Comparison of ENCODE assay signal across 45 mouse cellular contexts in genomic region chr1:120650068-120650467, GRCm38 (mm10). TPM values are rescaled to one million over a fixed set of nuclear protein-coding genes. Genes with fewer than 3 reads are reported as not detected.
"Had no signal": no experiment of that assay in that cellular context is flagged by ENCODE, and none has a peak within 500 bp of the region (broad histone marks: within the 10 kb centered on the region; RNA-seq: fewer than 3 reads in every experiment).

No protein-coding gene starts in this region.

- H3K27me3 ChIP-seq: heart, embryonic 12.5 days; heart, embryonic 15.5 days; hindbrain, embryonic 12.5 days; hindbrain, embryonic 13.5 days; hindbrain, embryonic 15.5 days; intestine, embryonic 15.5 days; kidney, embryonic 15.5 days had no signal

- H3K4me2 ChIP-seq: heart, embryonic 11.5 days; heart, embryonic 12.5 days; heart, embryonic 13.5 days; heart, embryonic 15.5 days; hindbrain, embryonic 12.5 days; hindbrain, embryonic 13.5 days; hindbrain, embryonic 14.5 days; hindbrain, embryonic 15.5 days; intestine, embryonic 15.5 days; kidney, embryonic 15.5 days had no signal

- H3K27ac ChIP-seq: heart, embryonic 10.5 days; heart, embryonic 13.5 days; heart, embryonic 15.5 days; hindbrain, embryonic 10.5 days; hindbrain, embryonic 12.5 days; hindbrain, embryonic 13.5 days; hindbrain, embryonic 14.5 days; hindbrain, embryonic 15.5 days; hindbrain, postnatal 0 days; intestine, embryonic 15.5 days; kidney, embryonic 15.5 days; kidney, postnatal 0 days; layer of hippocampus, adult 2 months had no signal

- H3K4me3 ChIP-seq: heart, embryonic 10.5 days; heart, embryonic 12.5 days; heart, embryonic 13.5 days; heart, embryonic 15.5 days; hindbrain, embryonic 10.5 days; hindbrain, embryonic 12.5 days; hindbrain, embryonic 13.5 days; hindbrain, embryonic 15.5 days; intestine, embryonic 15.5 days; kidney, embryonic 15.5 days; layer of hippocampus, adult 2 months had no signal

- H3K4me1 ChIP-seq: heart, embryonic 10.5 days; heart, embryonic 12.5 days; heart, embryonic 13.5 days; heart, embryonic 15.5 days; hindbrain, embryonic 13.5 days; intestine, embryonic 15.5 days; kidney, embryonic 15.5 days had no signal

- H3K36me3 ChIP-seq: heart, embryonic 10.5 days; heart, embryonic 12.5 days; heart, embryonic 13.5 days; heart, embryonic 15.5 days; hindbrain, embryonic 10.5 days; hindbrain, embryonic 12.5 days; hindbrain, embryonic 13.5 days; hindbrain, embryonic 15.5 days; intestine, embryonic 15.5 days; kidney, embryonic 15.5 days had no signal

- H3K9me3 ChIP-seq: heart, embryonic 10.5 days; heart, embryonic 12.5 days; heart, embryonic 13.5 days; heart, embryonic 15.5 days; hindbrain, embryonic 10.5 days; hindbrain, embryonic 12.5 days; hindbrain, embryonic 13.5 days; hindbrain, embryonic 15.5 days; intestine, embryonic 15.5 days; kidney, embryonic 15.5 days had no signal

- DNase-seq: heart, postnatal 10 days; heart, postnatal 14 days; heart, postnatal 36 days; heart, postnatal 4 days; kidney, adult 11 months; kidney, adult 18-20 months; kidney, adult 2 months; kidney, adult 8-10 months; kidney, adult 9 months; kidney, postnatal 10 days; kidney, postnatal 14 days; kidney, postnatal 25 days; kidney, postnatal 36 days; kidney, postnatal 4 days; layer of hippocampus, adult 9-11 months; layer of hippocampus, postnatal 36 days had no signal

- H3K9ac ChIP-seq: heart, embryonic 12.5 days; heart, embryonic 13.5 days; heart, embryonic 15.5 days; hindbrain, embryonic 12.5 days; hindbrain, embryonic 13.5 days; hindbrain, embryonic 14.5 days; hindbrain, embryonic 15.5 days; intestine, embryonic 15.5 days; kidney, embryonic 15.5 days had no signal

- ATAC-seq: hindbrain, embryonic 16.5 days; hindbrain, postnatal 0 days; inflammation-experienced regulatory T-cells, adult 6 months; intestine, embryonic 15.5 days; intestine, embryonic 16.5 days; intestine, postnatal 0 days had no signal

RNA-seq across cellular contexts. Expression of gene En1, which starts 47.9 kb away (rescaled TPM):
- total RNA-seq: heart, adult 8-10 months; heart, postnatal 10 days; heart, postnatal 14 days; heart, postnatal 25 days; heart, postnatal 36 days; heart, postnatal 4 days; hematopoietic stem cell, adult 5-6 weeks; layer of hippocampus, adult 18-20 months; layer of hippocampus, adult 2 months; layer of hippocampus, adult 8-10 months; layer of hippocampus, postnatal 36 days had no signal
- polyA plus RNA-seq: heart, embryonic 11.5 days; heart, embryonic 13.5 days; heart, embryonic 14.5 days; heart, embryonic 15.5 days; heart, postnatal 0 days; inflammation-experienced regulatory T-cells, adult 6 months; intestine, embryonic 14.5 days; intestine, embryonic 15.5 days; intestine, embryonic 16.5 days; intestine, postnatal 0 days; kidney, embryonic 14.5 days; kidney, postnatal 0 days; large intestine, adult 2 months had no signal
